Mouse (Mus musculus) brain, embryonic 14.5 days (tissue): Measurements from ENCODE around the gene 1190007I07Rik.

Source experiments
- CTCF ChIP-seq: fragments of 200-500 bp; IDR thresholded peaks from 2 replicates; pipeline ENCODE4 v1.5.1; 2012; ENCODE audit warnings: inconsistent platforms, mild to moderate bottlenecking, moderate library complexity, borderline replicate concordance; ENCODE audit not compliant: insufficient read depth, insufficient read length; ENCODE audit errors: extremely low read depth
- POLR2A ChIP-seq: fragments of 200-500 bp; IDR thresholded peaks from 2 replicates; pipeline ENCODE4 v1.6.1; 2012; ENCODE audit warnings: mild to moderate bottlenecking, inconsistent platforms, borderline replicate concordance; ENCODE audit not compliant: poor library complexity, insufficient read depth, insufficient read length, severe bottlenecking; ENCODE audit errors: extremely low read depth

DNA sequence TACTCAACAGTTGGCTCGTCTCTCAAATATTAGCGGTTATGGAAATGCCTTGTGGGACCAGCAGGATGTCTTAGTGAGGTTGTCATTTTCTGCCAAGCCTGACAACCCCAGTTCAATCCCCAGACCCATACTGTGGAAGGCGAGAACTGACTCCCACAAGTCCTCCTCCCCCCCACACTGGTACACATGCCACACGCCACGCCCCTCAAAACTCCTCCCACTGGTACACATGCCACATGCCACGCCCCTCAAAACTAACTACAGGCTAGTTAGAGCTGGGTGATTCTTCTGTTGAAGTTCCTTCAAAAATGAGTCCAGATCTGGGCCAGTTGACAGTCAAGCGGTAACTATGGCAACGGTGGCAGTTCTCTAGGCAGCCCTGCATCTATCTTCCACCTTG is 23.1 kb upstream of the 1190007I07Rik start:
- TF ChIP-seq CTCF (no peak), POLR2A (no peak)
